8 mouse cellular contexts compared by ENCODE assay signal in genomic region chr16:64851085-64851562, GRCm38 (mm10). TPM values are rescaled to one million over a fixed set of nuclear protein-coding genes. Genes with fewer than 3 reads are reported as not detected.
DNase-seq lines count a peak whose midpoint lies in the region; ATAC-seq and TF ChIP-seq lines count a peak whose summit lies in the region.

No protein-coding gene starts in this region.

- TF ChIP-seq CTCF in bone marrow, adult 2 months (IDR thresholded peaks at IDR 0.05; ENCODE audit: control insufficient read depth, insufficient read depth, low read length) = no peak
- no peak for TF ChIP-seq CTCF in forebrain, postnatal 0 days (IDR thresholded peaks at IDR 0.05; ENCODE audit: low read depth)
- no peak for TF ChIP-seq CTCF in liver, postnatal 0 days (IDR thresholded peaks at IDR 0.05; ENCODE audit: low read depth)

- H3K4me2 ChIP-seq in kidney, embryonic 16.5 days (replicated peaks; ENCODE audit: low read depth, low read length) = peak overlapping the region; percentile 95
- H3K4me2 ChIP-seq in forebrain, postnatal 0 days (ENCODE audit: low read depth) = peak overlapping the region; percentile 95
- peak overlapping the region; percentile 92 for H3K4me2 ChIP-seq in liver, postnatal 0 days (ENCODE audit: low read depth, low read length)

- peaks cover 16% of the 10 kb centered on the region for H3K36me3 ChIP-seq in kidney, embryonic 16.5 days (ENCODE audit: insufficient read depth, low read length)
- H3K36me3 ChIP-seq in forebrain, postnatal 0 days (ENCODE audit: insufficient read depth) = peaks cover 7% of the 10 kb centered on the region
- peaks cover 20% of the 10 kb centered on the region for H3K36me3 ChIP-seq in liver, postnatal 0 days (replicated peaks; ENCODE audit: insufficient read depth, low read length)

- H3K9ac ChIP-seq in kidney, embryonic 16.5 days (replicated peaks; ENCODE audit: low read length) = peak overlapping the region; percentile 84
- H3K9ac ChIP-seq in forebrain, postnatal 0 days = peak overlapping the region; percentile 85
- H3K9ac ChIP-seq in liver, postnatal 0 days (replicated peaks) = peak overlapping the region; percentile 93

- H3K9me3 ChIP-seq in kidney, embryonic 16.5 days (ENCODE audit: low read length) = no peaks in the 10 kb centered on the region
- no peaks in the 10 kb centered on the region for H3K9me3 ChIP-seq in forebrain, postnatal 0 days (ENCODE audit: low read length)
- H3K9me3 ChIP-seq in liver, postnatal 0 days (ENCODE audit: low read length) = no peaks in the 10 kb centered on the region

- no peaks in the 10 kb centered on the region for H3K27me3 ChIP-seq in kidney, embryonic 16.5 days (ENCODE audit: insufficient read depth, low read length)
- no peaks in the 10 kb centered on the region for H3K27me3 ChIP-seq in forebrain, postnatal 0 days (ENCODE audit: insufficient read depth, low read length)
- H3K27me3 ChIP-seq in liver, postnatal 0 days (ENCODE audit: insufficient read depth, low read length) = no peaks in the 10 kb centered on the region

- no peak for TF ChIP-seq EP300 in liver, postnatal 0 days (IDR thresholded peaks at IDR 0.05; ENCODE audit: low read depth)

- peaks cover 18% of the 10 kb centered on the region for H3K4me1 ChIP-seq in kidney, embryonic 16.5 days (ENCODE audit: insufficient read depth, low read length)
- H3K4me1 ChIP-seq in bone marrow, adult 2 months (ENCODE audit: control insufficient read depth, insufficient read depth, low read length) = peaks cover 1% of the 10 kb centered on the region
- H3K4me1 ChIP-seq in forebrain, postnatal 0 days (ENCODE audit: insufficient read depth) = peaks cover 14% of the 10 kb centered on the region
- peaks cover 13% of the 10 kb centered on the region; the same call in 1 of the 2 replicates for H3K4me1 ChIP-seq in liver, postnatal 0 days (ENCODE audit: insufficient read depth)

- no peak for DNase-seq in kidney, postnatal 14 days
- DNase-seq in forebrain, postnatal 0 days = no peak
- DNase-seq in liver, postnatal 0 days = no peak
- no peak for DNase-seq in right cerebral cortex, postnatal 36 days (ENCODE audit: low spot score in 2 of 2)
- no peak for DNase-seq in gastrocnemius, postnatal 10 days
- no peak for DNase-seq in gastrocnemius, adult 8-10 months (ENCODE audit: low spot score in 2 of 2)

- peak overlapping the region; percentile 86 for H3K4me3 ChIP-seq in kidney, embryonic 16.5 days (ENCODE audit: low read length)
- peak overlapping the region; percentile 76 for H3K4me3 ChIP-seq in bone marrow, adult 2 months (replicated peaks; ENCODE audit: control insufficient read depth, low read depth, low read length)
- H3K4me3 ChIP-seq in forebrain, postnatal 0 days (ENCODE audit: low read depth, low read length) = peak overlapping the region; percentile 96
- H3K4me3 ChIP-seq in liver, postnatal 0 days (ENCODE audit: low read depth, low read length) = peak overlapping the region; percentile 95

- peak; percentile 60 for ATAC-seq in kidney, embryonic 16.5 days (ENCODE audit: low FRiP score, low TSS enrichment)
- peak; percentile 48; the same call in 1 of the 2 replicates for ATAC-seq in forebrain, postnatal 0 days
- peak; percentile 28 for ATAC-seq in liver, postnatal 0 days

- under 1% methylated on average over 43 of the region's 45 CpGs for WGBS in kidney, embryonic 16.5 days
- WGBS in bone marrow, adult 2 months = 0% methylated on average over 45 of the region's 45 CpGs
- WGBS in forebrain, postnatal 0 days = 0% methylated on average over 37 of the region's 45 CpGs
- 2% methylated on average over 44 of the region's 45 CpGs for WGBS in liver, postnatal 0 days (ENCODE audit: insufficient replicate concordance)

- peak overlapping the region; percentile 92 for H3K27ac ChIP-seq in kidney, embryonic 16.5 days (ENCODE audit: low read length)
- peak overlapping the region; percentile 94 for H3K27ac ChIP-seq in bone marrow, adult 2 months (ENCODE audit: control insufficient read depth, insufficient read depth, low read depth, low read length, poor library complexity)
- peak overlapping the region; percentile 96 for H3K27ac ChIP-seq in forebrain, postnatal 0 days (ENCODE audit: low read depth, low read length)
- peak overlapping the region; percentile 100 for H3K27ac ChIP-seq in liver, postnatal 0 days (ENCODE audit: low read depth)

- TF ChIP-seq POLR2A in bone marrow, adult 2 months (IDR thresholded peaks at IDR 0.05; ENCODE audit: borderline replicate concordance, control insufficient read depth, low read depth, low read length) = 0 out of 2 replicates have a peak, but pooled peaks have one; percentile 0

RNA-seq across cellular contexts. Expression of gene Zfp654, which starts 0.3 kb away (rescaled TPM):
- polyA plus RNA-seq in kidney, embryonic 16.5 days (2015; fragmentation: Nextera tagmentation; extraction: Ambion mirVana) = 5.9 and 6.4 TPM in 2 replicates
- 2.1 and 4.6 TPM in 2 replicates for polyA plus RNA-seq in bone marrow, adult 2 months (2011; ENCODE audit: insufficient read depth, insufficient read length, low replicate concordance, missing spikeins)
- 13.8 and 13.9 TPM in 2 replicates for total RNA-seq in forebrain, postnatal 0 days (2014; rRNA removed)
- polyA plus RNA-seq in forebrain, postnatal 0 days (2015; fragmentation: Nextera tagmentation; extraction: Ambion mirVana) = 2.2 and 2.6 TPM in 2 replicates
- polyA plus RNA-seq in liver, postnatal 0 days (2015; fragmentation: Nextera tagmentation; extraction: Ambion mirVana) = 2.1 TPM in 2 replicates
- total RNA-seq in gastrocnemius, postnatal 10 days (2021) = 1 to 10 TPM; 7.5 to 8.1 TPM
- 10 to 100 TPM; 12.1 to 13.0 (median 12.5) TPM for total RNA-seq in gastrocnemius, adult 8-10 months (2022)

RNA-seq across cellular contexts. Expression of gene Cggbp1, which starts 0.7 kb away (rescaled TPM):
- polyA plus RNA-seq in kidney, embryonic 16.5 days (2015; fragmentation: Nextera tagmentation; extraction: Ambion mirVana) = 86.1 and 88.9 TPM in 2 replicates
- polyA plus RNA-seq in bone marrow, adult 2 months (2011; ENCODE audit: insufficient read depth, insufficient read length, low replicate concordance, missing spikeins) = 21.6 and 39.3 TPM in 2 replicates
- total RNA-seq in forebrain, postnatal 0 days (2014; rRNA removed) = 79.0 and 82.9 TPM in 2 replicates
- polyA plus RNA-seq in forebrain, postnatal 0 days (2015; fragmentation: Nextera tagmentation; extraction: Ambion mirVana) = 45.3 and 50.9 TPM in 2 replicates
- polyA plus RNA-seq in liver, postnatal 0 days (2015; fragmentation: Nextera tagmentation; extraction: Ambion mirVana) = 22.7 and 23.8 TPM in 2 replicates
- 10 to 100 TPM; 40.8 to 45.4 TPM for total RNA-seq in gastrocnemius, postnatal 10 days (2021)
- total RNA-seq in gastrocnemius, adult 8-10 months (2022) = 10 to 100 TPM; 18.7 to 26.3 (median 20.5) TPM
